Mouse (Mus musculus) testis, postnatal 14 days (tissue): ENCODE results near the gene Baz1b.

ENCODE experiments used
- DNase-seq: peaks from one replicate; pipeline ENCODE4 v3.0.0; 2021; ENCODE audit warnings: low spot score

Baz1b gene

DNA sequence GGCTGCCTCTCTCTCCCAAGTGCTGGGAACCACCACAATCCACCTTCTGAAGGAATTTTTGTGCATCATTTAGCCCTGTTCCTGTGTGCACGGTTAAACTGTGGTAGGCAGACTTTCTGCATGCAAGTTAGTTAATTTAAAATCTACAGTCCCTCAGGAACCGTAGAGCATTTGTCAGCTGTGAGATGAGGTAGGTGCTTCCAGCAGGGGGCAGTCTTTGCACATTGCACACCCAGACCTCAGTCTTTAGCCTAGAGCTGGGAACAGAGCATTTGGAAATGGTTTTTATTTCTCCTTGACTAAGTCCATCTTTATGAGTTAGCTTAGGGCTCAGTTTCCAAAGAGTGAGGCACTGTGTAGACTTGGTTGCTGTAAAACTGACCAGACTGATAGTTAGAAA, 49.5 kb downstream of the Baz1b start:
- DNase-seq: no peak

- DNase-seq: no peak
Measured at GRCm38 (mm10) chr5:135238832-135239231, 51.8 kb downstream of the Baz1b start.

DNA sequence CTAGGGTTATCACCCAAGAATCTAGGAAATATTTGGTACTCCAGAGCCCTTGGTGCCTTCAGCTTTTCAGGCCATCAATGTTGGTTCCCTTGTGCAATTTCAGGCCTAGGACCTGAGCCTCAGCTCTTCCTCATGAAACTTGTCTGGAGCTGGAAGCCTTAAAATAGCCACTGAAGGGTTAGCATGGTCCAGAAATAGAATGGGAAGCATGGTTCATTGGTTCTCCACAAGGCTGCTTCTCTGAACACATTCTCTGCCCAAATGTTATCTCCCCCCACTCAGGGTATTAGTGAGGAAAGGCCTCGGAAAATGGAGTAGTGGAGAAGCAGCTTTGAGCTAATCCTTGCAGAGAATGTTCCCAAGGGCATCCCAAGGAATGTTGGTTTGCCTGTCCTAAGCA, 54.4 kb downstream of the Baz1b start:
- DNase-seq: no peak

DNA sequence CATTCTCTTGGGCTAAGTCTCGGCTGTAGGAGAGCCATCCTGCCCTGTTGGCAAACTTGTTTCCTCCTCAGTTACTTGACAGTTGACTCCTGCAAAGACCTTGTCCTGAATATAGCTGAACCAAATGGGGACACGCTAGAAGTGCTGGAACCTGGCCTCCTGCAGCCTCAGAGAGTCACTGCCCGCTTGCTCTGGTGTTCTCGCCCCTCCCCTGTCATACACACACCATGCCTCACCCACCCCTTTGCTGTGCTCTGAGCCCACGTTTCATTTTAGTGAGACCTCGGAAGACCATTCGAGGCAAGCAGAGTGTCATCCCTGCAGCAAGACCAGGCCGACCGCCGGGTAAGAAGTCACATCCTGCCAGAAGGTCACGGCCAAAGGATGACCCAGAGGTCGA, 55.1 kb downstream of the Baz1b start:
- no peak for DNase-seq

DNA sequence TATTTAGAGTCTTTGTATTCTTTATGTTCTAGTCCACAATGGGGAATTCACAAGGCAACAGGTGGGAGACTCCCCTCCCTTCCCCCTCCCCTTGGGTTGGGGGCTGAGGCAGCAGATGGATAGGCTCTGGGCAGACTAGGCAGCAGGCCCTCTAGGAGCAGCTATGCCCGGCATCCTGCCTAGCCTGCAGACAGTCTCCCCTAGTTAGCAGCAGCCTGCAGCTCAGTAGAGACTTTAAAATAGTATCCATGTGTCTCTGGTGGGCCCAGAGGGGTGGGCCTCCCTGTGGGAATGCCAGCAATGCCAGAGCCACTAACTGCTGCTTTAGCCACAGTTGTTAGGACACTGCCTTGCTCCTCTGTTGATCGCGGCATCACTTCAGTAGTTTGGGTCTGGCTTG, 55.5 kb downstream of the Baz1b start:
- no peak for DNase-seq

GRCm38 (mm10) chr5:135243166-135243565, 56.1 kb downstream of the Baz1b start:
- DNase-seq: no peak

DNA sequence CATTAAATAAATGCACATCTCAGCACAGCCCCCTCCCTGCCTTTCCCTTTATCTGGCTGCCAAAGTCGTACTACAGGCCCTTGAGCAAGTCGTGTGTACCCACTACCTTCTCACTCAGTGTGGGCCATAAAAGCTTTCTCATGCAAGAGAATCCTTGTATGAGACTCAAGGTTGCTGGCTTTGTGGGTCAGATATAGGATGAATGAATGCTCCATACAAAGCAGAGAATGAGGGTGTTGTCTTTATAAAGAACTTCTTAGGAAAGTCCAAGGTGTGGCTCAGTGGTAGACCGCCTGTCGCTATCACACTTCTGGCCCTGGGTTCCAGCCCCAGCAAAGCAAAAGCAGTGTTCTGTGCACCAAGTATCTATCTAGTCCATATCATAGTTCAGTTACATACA, 59.5 kb downstream of the Baz1b start:
- no peak for DNase-seq

- DNase-seq: no peak
Measured at GRCm38 (mm10) chr5:135247337-135247736, 60.3 kb downstream of the Baz1b start.

DNA sequence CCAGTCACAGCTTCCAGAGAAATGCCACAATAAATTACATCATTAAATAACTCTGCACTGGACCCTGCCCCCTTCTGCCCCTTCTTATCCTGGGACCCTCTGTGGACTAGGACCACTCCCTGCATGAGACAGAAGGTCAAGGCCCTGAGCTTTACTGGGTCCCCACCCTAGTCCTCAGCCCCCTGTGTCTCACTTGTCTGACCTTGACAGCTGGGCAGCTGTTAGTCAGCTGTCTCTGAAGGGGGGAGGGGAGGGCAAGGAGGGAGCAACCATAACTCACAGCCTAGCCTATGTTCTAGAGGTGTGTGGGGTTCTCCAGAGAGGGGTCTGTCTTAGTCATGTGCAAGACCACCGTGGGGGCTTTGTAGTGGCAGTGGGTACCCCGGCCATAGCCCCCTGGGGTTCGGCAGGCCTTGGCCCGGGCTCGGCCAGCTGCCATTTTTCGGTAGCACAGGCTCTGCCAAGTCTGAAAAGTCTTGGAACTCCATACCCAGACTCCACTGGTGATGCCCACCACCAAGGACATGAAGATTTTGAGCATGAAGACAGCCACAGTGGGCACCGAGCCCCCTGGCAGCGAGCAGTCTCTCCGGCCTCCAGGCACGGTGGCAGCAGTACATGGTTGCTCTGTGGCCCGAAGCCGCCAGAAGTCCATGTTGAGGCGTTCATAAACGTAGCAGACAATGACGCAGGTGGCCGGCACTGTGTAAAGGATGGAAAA, 62.1 kb downstream of the Baz1b start:
- DNase-seq: no peak

DNA sequence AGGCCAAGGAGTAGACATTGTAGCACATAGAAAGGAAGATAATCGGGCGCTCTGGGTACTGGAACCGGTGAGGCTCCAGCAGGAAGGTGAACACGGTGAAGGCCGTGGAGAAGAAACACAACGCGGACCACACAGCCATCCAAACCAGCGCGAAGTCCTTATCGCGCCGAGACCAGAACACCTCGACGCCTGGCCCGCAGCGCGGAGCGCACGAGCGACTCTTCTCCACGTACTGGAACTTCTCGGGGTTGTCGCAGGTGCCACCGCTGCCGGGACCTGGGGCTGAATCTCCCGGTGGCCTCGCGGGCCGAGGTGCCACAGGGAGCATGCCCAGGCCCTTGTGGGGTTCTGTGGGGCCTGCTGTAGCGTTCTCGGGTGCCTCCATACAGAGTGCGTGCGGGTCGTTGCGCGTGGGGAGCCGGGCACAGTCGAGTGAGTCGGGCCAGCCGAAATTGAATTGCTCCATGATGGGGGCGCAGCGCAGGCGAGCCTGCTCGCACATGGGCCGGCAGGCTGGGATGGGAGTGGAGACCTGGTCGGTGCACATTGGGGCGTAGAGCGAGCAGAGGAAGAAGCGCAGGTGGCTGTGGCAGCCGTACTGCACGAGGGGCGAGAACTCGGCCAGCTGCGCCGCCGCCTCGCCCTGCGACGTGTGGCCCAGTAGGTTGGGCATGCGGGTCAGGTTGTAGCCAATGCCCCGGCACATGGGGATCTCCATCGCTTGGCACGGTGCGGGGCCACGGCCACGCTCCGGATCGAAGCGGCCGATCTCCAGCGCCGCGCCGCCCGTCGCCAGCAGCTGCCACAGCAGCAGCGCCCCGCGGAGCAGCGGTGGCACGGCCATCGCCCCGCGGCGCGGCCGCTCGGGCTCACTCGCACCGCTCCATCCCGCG, 63.4 kb downstream of the Baz1b start:
- peak; percentile 49 for DNase-seq

DNA sequence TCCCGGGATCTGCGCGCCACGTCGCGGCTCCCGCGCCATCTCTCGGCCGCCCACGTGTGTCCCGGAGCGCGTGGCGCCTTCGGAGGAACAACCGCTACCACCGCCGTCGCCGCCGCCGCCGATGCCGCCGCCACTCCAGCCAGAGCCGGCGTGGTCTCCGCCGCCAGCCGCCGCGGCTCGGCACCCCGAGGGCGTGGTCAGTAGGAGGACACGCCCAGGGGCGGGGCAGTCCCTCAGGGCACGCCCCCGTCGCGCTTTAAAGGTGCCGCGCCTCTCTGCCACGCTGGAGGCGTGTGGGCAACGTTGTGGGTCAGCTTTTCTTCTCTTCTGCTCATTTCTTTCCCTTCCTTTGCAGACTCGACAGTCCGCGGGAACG, 64.0 kb downstream of the Baz1b start, which contains the start of gene Fzd9:
Fzd9 (minus strand) TSS at position 152 of the 376 bp plus-strand sequence.
- peak; percentile 84 for DNase-seq

GRCm38 (mm10) chr5:135253741-135254401, 66.8 kb downstream of the Baz1b start:
- no peak for DNase-seq

- DNase-seq: no peak
Measured at GRCm38 (mm10) chr5:135256166-135256565, 69.1 kb downstream of the Baz1b start.

DNA sequence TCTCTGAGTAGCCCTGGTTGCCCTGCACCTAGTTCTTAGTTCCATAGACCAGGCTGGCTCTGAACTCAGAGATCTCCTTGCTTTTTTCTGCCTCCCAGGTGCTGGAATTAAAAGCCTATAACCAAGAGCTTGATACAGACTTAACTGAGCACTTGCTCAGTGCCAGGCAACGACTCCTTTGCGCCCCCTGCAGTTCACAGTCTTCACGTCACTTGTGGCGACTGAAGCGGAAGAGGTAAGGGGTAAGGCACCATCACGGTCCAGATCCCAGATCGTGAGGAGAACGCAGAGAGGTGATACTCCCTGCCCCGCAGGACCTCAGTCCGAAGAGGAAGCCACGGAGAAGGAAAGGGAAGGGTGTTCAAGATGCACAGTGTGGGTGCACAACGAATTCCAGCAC, 70.5 kb downstream of the Baz1b start:
- DNase-seq: peak; percentile 66

- no peak for DNase-seq
Measured at GRCm38 (mm10) chr5:135258280-135259150, 71.5 kb downstream of the Baz1b start.

DNA sequence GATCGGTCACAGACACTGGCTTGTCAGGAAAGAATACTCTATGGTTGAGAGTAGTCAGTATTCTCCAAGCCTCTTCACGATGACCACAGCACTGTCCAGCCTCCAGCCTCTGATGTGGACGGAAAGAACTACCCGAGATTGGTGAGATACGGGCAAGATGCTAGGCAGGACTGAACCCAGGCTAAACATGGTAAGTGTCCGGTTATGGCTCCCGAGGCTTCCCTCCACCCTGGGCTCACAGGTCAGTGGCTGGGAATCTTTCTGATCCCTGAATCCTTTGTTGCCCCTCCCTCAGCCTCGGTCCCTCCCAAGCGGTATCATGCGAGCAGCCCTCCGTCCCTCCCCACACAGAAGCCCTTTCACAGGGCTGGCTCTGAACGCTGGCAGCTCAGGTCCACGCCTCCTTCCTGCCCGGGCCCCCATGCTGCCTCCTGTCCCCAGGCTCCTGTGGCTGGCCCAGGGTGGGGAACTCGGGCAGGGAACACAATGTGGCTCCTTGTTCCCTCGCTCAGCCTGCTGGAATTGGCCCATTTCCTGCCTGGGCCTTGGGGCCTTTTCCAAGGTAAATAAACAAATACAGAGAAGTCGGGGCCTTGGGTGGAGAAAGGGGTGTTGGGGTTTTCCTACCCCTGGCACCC, 76.9 kb downstream of the Baz1b start:
- peak; percentile 68 for DNase-seq

DNA sequence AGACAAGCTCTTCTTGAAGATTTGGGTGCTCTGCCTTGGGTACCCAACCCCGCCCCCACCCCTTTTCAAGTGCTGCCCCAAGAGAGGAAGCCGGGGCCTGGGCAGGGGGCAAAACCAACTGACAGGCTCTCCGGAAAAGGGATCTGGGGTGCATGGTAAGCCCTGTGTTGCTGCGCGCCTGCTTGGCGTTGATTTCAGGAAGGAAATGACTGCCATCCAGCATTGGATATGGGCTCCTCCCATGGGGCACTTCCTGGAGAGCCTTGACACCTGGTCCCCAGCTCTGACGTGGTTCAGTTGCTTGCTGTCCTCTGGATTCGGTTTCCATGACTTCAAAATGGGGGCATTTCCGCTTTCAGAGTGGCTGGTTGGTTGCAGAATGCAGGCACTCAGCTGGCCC, 77.5 kb downstream of the Baz1b start:
- DNase-seq: no peak

GRCm38 (mm10) chr5:135269451-135269850, 82.4 kb downstream of the Baz1b start:
- DNase-seq: no peak

GRCm38 (mm10) chr5:135270361-135270760, 83.3 kb downstream of the Baz1b start:
- no peak for DNase-seq

GRCm38 (mm10) chr5:135271563-135272165, 84.6 kb downstream of the Baz1b start:
- no peak for DNase-seq
